Mouse (Mus musculus) central nervous system, embryonic 14 days (tissue): ENCODE results near the gene Hist1h2aa. TPM values are rescaled to one million over a fixed set of nuclear protein-coding genes. Genes with fewer than 3 reads are reported as not detected.

Source experiments
- polyA plus RNA-seq: library from polyadenylated mRNA; depleted of rRNA; stranded (reverse); fragments of >200 nt; gene quantifications from 2 replicates; pipeline ENCODE4 v1.2.3, GENCODE M21; 2012; rRNA removed

The Hist1h2aa gene
- not detected in 2 replicates for polyA plus RNA-seq

DNA sequence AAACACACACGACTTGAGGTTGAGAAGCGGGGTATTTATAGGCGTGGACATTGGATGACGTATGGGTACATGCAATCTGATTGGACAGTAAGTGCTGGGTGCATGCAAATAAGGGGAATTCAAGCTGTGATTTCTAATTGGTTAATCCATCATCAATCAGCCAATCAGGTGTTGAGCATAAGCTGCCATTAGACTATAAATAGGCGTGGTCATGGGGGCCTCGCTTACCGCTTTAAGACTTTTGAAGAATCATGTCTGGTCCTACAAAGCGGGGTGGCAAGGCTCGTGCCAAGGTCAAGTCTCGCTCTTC, at the start of gene Hist1h2aa:
Gene Hist1h2aa (plus strand): TSS at position 252 of the 310 bp plus-strand sequence.

DNA sequence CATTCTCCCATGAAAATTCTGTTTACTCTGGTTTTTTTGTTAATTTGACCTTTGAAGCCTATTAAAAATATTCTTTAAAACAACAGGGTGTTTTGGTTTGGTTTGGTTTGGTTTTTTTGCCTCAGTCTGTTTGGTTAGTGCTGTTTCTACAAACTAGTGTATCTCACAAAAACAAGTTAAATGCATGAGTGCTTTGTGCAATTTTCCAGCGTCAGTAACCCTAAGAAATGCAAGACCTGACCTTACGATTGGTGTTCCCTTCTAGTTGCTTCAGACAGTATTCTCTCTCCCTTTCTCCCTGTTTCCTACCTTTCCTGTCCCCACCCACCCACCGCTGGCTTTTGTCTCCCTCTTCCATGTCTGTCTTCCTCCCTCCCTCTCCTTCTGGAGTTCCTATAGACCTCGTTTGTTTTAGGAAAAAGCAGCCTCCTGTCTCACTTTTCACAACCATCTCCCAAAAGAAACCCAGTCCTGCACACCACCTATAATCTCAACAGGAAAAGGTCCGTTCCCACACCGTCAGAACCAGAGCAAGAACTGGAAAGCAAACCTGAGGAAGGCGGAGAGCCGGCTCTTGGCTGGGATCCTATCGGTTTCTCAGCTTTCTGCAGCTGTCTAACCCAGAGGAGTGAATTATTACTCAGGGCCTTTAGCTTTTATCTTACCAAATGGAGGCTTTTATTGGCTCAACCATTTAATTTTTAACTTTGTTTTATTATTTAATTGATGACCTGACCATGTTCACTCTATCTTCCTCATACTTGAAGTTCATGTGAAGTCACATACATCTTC, 19.7 kb upstream of the Hist1h2aa start, which contains the start of gene Slc17a4:
Gene Slc17a4 (minus strand): TSS at position 634 of the 792 bp plus-strand sequence.

DNA sequence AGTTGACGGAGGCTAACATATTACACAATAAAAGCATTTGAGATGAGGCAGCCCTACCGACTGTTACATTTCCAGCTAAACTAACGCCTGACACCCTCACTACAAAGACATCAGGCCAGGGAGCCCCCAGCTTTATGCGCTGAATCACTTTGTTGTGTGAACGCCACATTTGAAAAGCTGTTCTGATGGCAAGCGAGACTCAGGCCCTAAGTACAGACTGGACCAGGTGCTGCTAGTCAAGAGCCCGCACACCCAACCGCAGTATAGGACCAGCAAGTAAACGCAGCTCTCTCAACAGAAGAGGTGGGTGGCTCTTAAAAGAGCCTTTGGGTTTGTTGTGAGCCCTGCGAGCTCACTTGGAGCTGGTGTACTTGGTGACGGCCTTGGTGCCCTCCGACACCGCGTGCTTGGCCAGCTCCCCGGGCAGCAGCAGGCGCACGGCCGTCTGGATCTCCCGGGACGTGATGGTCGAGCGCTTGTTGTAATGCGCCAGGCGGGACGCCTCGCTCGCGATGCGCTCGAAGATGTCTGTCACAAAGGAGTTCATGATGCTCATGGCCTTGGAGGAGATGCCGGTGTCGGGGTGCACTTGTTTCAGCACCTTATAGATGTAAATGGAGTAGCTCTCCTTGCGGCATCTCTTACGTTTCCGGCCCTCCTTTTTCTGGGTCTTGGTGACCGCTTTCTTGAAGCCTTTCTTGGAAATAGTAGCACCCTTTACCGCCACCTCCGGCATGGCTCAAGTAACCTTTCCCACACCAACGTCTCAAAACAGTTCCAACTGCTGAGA, 646 bp upstream of the Hist1h2aa start, which contains the start of gene Hist1h2ba:
Gene Hist1h2ba (minus strand): TSS at position 736 of the 790 bp plus-strand sequence.

Other genes starting within 250 kb of the Hist1h2aa start
- 0.16 TPM in 1 of 2 replicates, not detected in the other for gene Hist1h1t, start 238.6 kb upstream of the Hist1h2aa start, polyA plus RNA-seq
- 7.0 and 8.6 TPM in 2 replicates for gene Hist1h4c, start 236.0 kb upstream of the Hist1h2aa start, polyA plus RNA-seq
- 2.3 and 2.4 TPM in 2 replicates for gene Hfe, start 223.6 kb upstream of the Hist1h2aa start, polyA plus RNA-seq
- gene Hist1h1c, start 195.7 kb upstream of the Hist1h2aa start, polyA plus RNA-seq, result 12.2 and 12.7 TPM in 2 replicates
- gene Hist1h3c, start 188.9 kb upstream of the Hist1h2aa start, polyA plus RNA-seq, result 19.7 and 29.1 TPM in 2 replicates
- gene Hist1h2bb, start 187.7 kb upstream of the Hist1h2aa start, polyA plus RNA-seq, result 6.1 and 9.8 TPM in 2 replicates
- 24.0 and 28.7 TPM in 2 replicates for gene Hist1h2ab, start 183.3 kb upstream of the Hist1h2aa start, polyA plus RNA-seq
- gene Hist1h3b, start 182.2 kb upstream of the Hist1h2aa start, polyA plus RNA-seq, result 26.1 and 47.9 TPM in 2 replicates
- gene Hist1h4b, start 177.4 kb upstream of the Hist1h2aa start, polyA plus RNA-seq, result 20.0 and 24.9 TPM in 2 replicates
- 8.6 and 12.5 TPM in 2 replicates for gene Hist1h4a, start 173.2 kb upstream of the Hist1h2aa start, polyA plus RNA-seq
- 15.6 and 21.5 TPM in 2 replicates for gene Hist1h3a, start 172.1 kb upstream of the Hist1h2aa start, polyA plus RNA-seq
- gene Hist1h1a, start 170.8 kb upstream of the Hist1h2aa start, polyA plus RNA-seq, result 3.5 and 4.3 TPM in 2 replicates
- gene Trim38, start 164.5 kb upstream of the Hist1h2aa start, polyA plus RNA-seq, result 0.02 TPM in 1 of 2 replicates, not detected in the other
- gene Slc17a2, start 127.5 kb upstream of the Hist1h2aa start, polyA plus RNA-seq, result not detected in 2 replicates
- 0.01 TPM in 1 of 2 replicates, not detected in the other for gene Slc17a3, start 95.0 kb upstream of the Hist1h2aa start, polyA plus RNA-seq
- gene Slc17a1, start 66.7 kb upstream of the Hist1h2aa start, polyA plus RNA-seq, result not detected in 2 replicates
- gene Slc17a4, start 19.5 kb upstream of the Hist1h2aa start, polyA plus RNA-seq, result not detected in 2 replicates
- gene Hist1h2ba, start 306 bp upstream of the Hist1h2aa start, polyA plus RNA-seq, result not detected in 2 replicates
- 1.2 and 1.5 TPM in 2 replicates for gene Scgn, start 56.8 kb downstream of the Hist1h2aa start, polyA plus RNA-seq